Mouse (Mus musculus) MEL (cell line): ENCODE measurements at regions not wholly inside any gene's neighbourhood (a gene's known extent, or its start where the extent isn't known, plus 50 kb on each side); places are given as distances from the start of the nearest gene placed in this dataset.

Source experiments
- GATA1 ChIP-seq: IDR thresholded peaks from 2 replicates; pipeline ENCODE4 v1.6.1; 2011; ENCODE audit warnings: low read depth, low read length, improper control_type of control experiment
- TAL1 ChIP-seq: IDR thresholded peaks from 2 replicates; pipeline ENCODE4 v1.6.1; 2012; ENCODE audit warnings: mild to moderate bottlenecking, inconsistent platforms, low read length, moderate library complexity, mixed read lengths

DNA sequence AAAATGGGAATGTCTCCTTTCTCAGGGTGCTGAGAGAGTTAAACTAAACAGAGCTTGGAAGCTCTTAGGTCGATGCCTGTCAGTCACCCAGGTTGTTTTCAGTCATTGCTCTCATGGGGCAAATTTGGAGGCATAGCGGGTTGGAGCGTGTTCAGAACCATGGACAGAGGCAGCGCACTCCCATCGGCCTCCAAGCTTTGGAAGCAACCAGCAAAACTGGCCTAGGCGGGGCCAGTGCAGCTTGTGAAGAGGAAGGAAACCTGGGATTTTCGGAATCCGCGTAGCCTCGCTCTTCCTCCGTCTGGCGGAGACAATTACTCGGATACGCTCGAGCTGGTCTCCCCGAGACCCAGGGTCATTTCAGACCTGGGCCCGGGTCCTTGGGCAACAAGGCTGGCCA, 63.4 kb upstream of the Pax2 start:
- TF ChIP-seq TAL1 (no peak), GATA1 (no peak)
